Mouse (Mus musculus) embryonic stem cell, embryonic (primary cell): ENCODE results near the gene Slc25a25.

Experiments used
- CTCF ChIA-PET, 4 experiments: fragments of 300-600 bp in 2 of 4; fragments of 350-600 bp in 2 of 4; sonication (Branson Sonifier 250); formaldehyde crosslinking; loops; one replicate each; lab custom pipeline; 2022; ENCODE audit warnings: inconsistent platforms in 2 of 4; lab: Charles Lee
- POLR2A ChIA-PET, 4 experiments: fragments of 300-600 bp in 2 of 4; fragments of 350-600 bp in 2 of 4; sonication (Branson Sonifier 250); formaldehyde crosslinking; loops; one replicate each; lab custom pipeline; 2022; ENCODE audit warnings: antibody characterized with exemption in 4 of 4, inconsistent platforms in 1 of 4; lab: Charles Lee

Slc25a25 gene

DNA sequence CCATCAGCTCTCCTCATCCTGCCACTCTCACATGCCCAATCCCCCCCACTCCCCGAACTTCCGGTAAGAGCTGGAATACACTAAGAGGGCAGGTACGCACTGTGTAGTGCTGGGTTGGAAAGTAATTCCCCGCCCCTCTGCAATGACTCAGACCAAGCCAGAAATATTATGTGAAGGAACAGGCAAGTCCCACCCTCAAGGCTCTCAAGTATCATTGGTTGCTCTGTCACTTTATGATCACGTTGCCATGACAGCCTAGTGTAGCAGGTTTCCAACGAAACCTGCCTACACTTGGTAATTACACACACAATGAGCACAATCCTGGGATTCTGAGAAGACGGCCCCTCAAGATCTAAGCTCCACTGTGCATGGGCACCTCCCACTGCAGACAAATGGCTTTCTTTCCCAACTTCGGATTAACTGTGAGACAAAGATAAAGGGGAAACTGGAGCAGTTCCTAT is 23.0 kb downstream of the Slc25a25 start:
- POLR2A ChIA-PET, result interaction anchor here in 2 of 4 experiments (0.7 to 1.7 kb wide), 8 partner anchors 9 to 112 kb away, joined by 3 to 4 read pairs (median 3); no protein-coding TSS in a partner anchor
- CTCF ChIA-PET, result interaction anchor here in 3 of 4 experiments (0.8 to 2.0 kb wide), 5 partner anchors 9 to 24 kb away, joined by 3 to 10 read pairs (median 5); no protein-coding TSS in a partner anchor

DNA sequence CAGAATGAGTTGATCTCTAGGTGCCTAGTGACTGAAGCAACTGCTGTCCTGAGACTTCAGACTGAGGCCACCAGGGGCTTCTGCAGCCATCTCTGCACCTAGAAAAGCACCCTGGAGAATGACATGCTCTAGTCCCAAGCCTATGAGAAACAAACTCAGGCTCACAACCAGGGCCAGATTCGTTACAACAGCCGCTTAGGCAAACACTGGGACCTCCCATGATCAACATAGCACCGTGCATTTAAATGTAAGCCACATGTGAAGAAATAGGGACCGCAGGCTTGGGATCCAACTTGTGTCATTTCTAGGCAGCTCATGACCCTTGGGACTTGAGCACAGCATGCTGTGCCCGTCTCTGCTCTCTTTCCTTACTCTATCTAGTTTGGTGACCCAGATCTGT is 23.5 kb downstream of the Slc25a25 start:
- POLR2A ChIA-PET, result no interaction called here
- CTCF ChIA-PET, result interaction anchor here in 1 of 4 experiments (0.8 kb wide), 1 partner anchor 23 kb away, joined by 3 read pairs; no protein-coding TSS in a partner anchor

DNA sequence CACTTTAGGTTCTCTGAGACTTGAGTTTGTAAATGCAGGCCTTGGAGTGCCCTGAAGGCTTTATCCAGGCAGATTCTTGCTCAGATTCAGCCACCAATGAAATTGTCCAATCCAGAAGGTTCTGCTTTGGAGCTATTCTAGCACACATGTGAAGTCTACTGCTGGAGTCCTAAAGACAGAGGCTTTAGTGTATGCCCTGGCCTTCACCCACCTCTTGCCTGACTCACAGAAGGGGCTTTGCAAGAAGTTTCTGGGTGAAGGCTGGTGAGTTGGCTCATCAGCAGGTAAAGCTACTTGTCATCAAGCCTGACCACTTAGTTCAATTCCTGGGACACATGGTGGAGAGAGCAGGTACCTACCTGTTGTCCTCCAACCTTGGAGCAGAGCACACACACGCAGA is 25.1 kb downstream of the Slc25a25 start:
- ChIA-PET CTCF (interaction anchor here in 1 of 4 experiments (0.6 kb wide), 1 partner anchor 19 kb away, joined by 3 read pairs; no protein-coding TSS in a partner anchor), POLR2A (interaction anchor here in 1 of 4 experiments (1.4 kb wide), 1 partner anchor 27 kb away, joined by 3 read pairs; no protein-coding TSS in a partner anchor)

DNA sequence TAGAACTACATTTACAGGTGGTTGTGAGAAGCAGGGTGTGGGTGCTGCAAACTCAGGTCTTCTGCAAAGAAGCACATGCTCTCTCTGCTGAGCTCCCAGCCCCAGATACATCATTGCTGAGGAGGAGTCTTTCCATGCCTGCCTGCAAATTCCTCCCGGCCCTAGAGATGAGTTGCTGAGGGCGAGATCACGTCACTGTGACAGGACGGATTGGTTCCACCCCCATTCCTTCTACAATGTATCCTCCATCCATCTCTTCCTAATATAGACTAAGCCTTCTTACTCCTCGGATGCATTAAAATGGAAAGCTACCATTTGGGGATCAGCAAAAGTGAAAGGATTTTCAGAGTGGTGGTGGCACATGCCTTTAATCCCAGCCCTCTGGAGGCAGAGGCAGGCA is 25.7 kb downstream of the Slc25a25 start:
- ChIA-PET CTCF (interaction anchor here in 1 of 4 experiments (0.6 kb wide), 1 partner anchor 20 kb away, joined by 3 read pairs; no protein-coding TSS in a partner anchor), POLR2A (interaction anchor here in 2 of 4 experiments (0.7 to 1.5 kb wide), 3 partner anchors 14 to 65 kb away, joined by 3 to 4 read pairs (median 3); no protein-coding TSS in a partner anchor)

DNA sequence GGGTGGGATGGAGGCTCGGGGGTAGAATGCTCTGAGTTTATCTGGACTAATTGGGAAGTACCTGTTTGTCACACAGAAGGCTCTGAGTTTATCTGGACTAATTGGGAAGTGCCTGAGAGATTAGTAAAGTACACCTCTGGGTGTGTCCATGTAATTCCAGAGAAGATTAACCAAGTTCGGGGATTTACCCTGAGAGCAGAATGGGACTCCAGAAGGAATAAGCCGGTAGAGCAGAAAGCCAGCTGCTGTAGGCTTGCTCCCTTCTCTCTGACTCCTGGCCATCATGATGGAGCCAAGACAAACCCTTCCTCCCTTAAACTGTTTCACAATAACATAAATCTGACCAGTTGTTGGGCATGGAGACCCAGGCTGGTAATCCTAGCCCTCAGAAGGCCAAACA is 26.4 kb downstream of the Slc25a25 start:
- ChIA-PET CTCF (no interaction called here), POLR2A (interaction anchor here in 1 of 4 experiments (1.4 to 1.5 kb wide), 2 partner anchors 13 to 28 kb away, joined by 3 to 4 read pairs; no protein-coding TSS in a partner anchor)

DNA sequence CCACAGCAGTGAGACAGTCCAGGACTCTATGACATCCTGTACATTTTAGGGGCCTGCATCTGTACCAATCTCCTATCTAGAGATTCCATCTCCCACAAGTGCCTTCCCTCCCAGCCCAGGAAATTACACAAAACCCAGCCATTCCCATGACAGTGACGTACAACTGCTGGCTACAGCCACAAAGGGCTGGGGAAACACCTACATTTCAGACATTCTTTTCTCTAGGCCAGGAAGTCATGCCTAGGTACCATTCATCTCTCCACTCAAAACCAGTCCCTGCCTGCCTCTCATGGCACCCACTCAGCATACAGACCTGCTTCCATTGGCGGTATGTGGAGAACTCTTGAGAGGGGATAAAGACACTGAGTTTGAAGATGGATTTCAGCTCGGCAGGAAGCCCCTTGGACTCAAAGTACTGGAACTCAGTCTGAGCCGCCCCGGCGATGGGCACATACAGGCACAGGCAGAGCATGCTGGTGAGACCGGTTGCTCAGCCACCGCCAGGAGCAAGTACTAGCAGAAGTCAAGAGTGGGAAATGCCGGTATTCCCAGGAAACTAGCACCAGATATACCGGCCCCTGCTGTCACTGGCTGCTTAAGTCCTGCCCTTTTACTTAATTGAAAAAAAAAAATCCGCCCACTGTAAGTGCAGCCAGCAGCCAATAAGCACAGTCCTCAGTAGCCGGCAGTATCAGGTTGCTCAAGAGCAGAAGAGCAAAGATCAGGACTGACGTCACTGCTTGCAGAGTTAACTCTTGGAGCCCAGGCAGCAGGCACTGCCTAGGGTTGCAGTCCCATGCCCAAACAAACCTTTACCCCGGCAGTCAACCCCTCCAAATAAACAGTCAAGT is 27.5 kb downstream of the Slc25a25 start:
- CTCF ChIA-PET, result interaction anchor here in 1 of 4 experiments (0.6 kb wide), 1 partner anchor 32 kb away, joined by 3 read pairs; no protein-coding TSS in a partner anchor
- POLR2A ChIA-PET, result interaction anchor here in 1 of 4 experiments (0.7 to 1.5 kb wide), 2 partner anchors 12 to 28 kb away, joined by 3 to 4 read pairs; partner anchors contain the start of gene Slc25a25

DNA sequence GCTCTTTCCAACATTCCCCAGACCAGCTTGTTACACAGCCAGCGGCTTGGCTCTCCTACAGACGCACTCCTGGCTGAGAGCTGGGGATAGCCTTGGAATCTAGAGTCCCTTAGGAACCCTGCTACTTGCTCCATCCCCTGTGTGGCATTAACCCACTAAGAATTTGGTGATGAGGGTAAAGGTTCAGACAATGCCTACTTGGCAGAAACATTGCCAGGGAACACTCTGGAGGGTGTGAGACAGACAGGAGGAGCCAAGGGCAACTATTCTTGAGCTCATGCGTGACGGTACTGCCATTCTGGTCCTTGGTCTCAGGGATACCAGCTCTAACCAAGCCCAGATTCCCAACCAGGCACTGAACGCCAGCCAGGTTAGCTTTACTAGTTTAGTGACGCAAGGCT is 29.4 kb downstream of the Slc25a25 start:
- ChIA-PET CTCF (interaction anchor here (0.5 to 2.6 kb wide), 7 partner anchors 17 to 740 kb away, joined by 3 to 11 read pairs (median 5); no protein-coding TSS in a partner anchor), POLR2A (interaction anchor here in 1 of 4 experiments (1.2 kb wide), 2 partner anchors 61 kb away, joined by 3 read pairs; no protein-coding TSS in a partner anchor)

DNA sequence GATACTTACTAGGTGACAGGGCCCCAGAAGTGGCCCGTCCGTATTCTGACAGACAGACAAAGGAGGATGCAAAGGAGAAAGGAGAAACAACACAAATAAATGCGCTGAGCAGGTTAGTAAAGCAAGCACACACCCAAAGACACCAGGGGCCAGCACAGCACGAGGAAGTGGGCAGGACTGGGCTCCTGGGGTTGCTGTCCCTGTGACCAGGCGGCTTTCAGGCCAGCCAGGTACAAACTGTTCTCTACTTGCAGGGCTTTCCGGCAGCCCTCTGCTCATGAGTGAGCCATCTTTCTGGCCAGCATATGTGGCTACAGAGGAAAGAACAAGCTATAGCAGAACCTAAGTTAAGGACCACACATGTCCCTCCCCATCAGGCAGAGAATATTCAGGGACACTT is 30.6 kb downstream of the Slc25a25 start:
- POLR2A ChIA-PET, result no interaction called here
- CTCF ChIA-PET, result interaction anchor here in 2 of 4 experiments (2.0 to 2.6 kb wide), 2 partner anchors 16 to 66 kb away, joined by 5 to 11 read pairs (median 9); no protein-coding TSS in a partner anchor

DNA sequence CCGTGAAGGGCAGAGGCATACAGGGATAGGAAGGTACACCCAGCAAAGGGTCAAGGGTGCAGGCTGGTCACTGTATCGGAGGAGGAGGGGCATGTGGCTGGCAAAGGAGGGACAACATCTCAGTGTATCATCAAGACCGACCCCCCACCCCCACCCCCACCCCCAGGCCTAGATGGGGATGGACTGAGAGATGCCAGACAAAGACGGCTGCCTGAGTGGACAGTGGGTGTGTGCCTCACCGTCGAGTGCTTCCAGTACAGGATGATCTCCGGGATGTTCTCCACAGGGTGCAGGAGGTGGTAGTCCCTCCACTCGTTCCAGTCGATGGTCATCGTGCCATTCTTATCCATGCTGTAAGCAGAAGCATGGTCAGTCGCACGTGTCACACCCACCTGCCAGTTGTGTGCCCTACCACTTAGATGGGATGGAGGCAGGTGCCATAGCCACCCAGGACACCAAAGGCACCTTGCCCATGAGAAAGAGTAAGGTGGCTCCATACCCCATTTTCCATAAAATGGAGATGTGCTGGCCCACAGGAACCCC is 31.1 kb downstream of the Slc25a25 start:
- ChIA-PET POLR2A (no interaction called here), CTCF (interaction anchor here in 1 of 4 experiments (2.6 kb wide), 1 partner anchor 15 kb away, joined by 9 read pairs; no protein-coding TSS in a partner anchor)

DNA sequence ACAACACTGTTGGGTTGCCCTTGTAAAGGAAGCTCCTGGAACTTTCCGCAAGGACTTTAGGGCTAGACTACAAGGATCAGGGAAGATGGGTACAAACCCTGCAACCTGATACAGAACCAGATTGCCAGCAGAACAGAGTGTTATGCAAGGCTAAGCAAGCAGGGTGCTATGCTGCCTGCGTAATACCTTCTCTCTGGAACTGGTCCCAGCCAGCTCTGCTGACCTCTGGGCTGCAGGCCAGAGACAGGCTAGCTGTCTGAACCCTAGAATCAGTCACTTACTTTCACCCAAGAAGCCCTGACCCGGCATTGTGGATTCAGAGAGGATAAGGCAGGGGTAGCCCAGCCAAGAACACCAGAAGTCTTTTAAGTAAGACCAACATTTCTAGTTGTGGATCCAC is 31.9 kb downstream of the Slc25a25 start:
- CTCF ChIA-PET, result interaction anchor here in 2 of 4 experiments (1.1 to 6.9 kb wide), 2 partner anchors 14 to 15 kb away, joined by 4 to 52 read pairs; no protein-coding TSS in a partner anchor

DNA sequence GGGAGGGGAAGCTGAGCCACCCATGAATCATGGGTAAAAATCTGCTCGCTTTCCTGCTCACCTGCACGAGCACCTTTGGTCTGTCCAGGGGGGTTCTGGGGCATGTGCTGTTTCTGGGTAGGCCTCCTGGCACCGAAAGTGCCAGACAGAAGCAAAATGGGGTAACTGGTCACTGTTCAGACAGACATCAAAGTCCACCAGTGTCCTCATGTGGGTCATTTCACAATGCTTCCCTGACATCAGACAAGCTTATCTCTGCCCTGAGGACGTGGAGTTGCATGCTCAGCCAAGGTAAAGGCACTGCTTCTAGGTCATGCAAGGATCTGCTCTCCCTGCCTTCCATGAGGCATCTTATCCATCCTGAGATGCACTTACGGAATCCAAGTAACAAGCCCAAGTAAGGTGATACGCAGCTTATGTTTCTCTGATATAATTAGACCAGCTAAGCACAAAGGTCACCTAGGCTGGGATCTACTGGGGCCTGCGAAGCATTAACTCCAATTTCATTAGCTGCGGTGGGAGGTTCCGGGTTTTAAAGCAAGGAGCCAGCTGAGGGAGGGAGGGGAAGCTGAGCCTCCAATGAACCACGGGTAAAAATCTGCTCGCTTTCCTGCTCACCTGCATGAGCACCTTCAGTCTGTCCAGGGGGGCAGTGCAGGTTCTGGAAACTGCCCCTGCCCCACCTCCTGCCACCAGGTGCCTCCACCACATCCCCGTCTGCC is 32.7 kb downstream of the Slc25a25 start:
- POLR2A ChIA-PET, result interaction anchor here in 2 of 4 experiments (1.2 to 1.4 kb wide), 3 partner anchors 10 to 11 kb away, joined by 3 to 4 read pairs (median 4); no protein-coding TSS in a partner anchor
- CTCF ChIA-PET, result interaction anchor here in 2 of 4 experiments (0.6 to 6.9 kb wide), 3 partner anchors 13 to 260 kb away, joined by 3 to 52 read pairs (median 4); no protein-coding TSS in a partner anchor

More for the DNA sequence above, 31.9 kb downstream of the Slc25a25 start:
- POLR2A ChIA-PET, result interaction anchor here in 1 of 4 experiments (1.4 kb wide), 2 partner anchors 10 kb away, joined by 3 to 4 read pairs; no protein-coding TSS in a partner anchor

DNA sequence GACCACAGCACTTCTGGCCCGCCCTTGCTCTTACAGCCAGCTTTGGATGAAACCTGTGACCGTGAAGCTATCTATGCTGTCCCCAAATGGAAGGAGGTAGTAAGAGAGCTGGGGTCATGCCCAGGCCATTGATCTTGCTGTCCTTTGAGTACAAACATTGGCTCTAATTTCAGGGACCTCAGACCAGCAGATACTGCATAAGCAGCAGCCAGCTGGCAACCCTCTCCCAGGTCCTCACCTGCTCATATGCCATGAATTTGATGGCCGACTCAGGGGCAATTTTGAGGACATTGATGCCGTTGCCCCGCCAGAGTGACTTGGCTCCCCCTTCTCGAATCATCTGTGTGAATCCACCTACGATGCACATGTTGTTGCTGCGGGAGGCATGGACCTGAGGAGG is 33.8 kb downstream of the Slc25a25 start:
- ChIA-PET POLR2A (interaction anchor here in 2 of 4 experiments (0.6 to 1.2 kb wide), 2 partner anchors 55 to 93 kb away, joined by 3 to 6 read pairs; no protein-coding TSS in a partner anchor), CTCF (interaction anchor here (0.7 to 6.9 kb wide), 4 partner anchors 12 to 13 kb away, joined by 3 to 52 read pairs (median 4); no protein-coding TSS in a partner anchor)

DNA sequence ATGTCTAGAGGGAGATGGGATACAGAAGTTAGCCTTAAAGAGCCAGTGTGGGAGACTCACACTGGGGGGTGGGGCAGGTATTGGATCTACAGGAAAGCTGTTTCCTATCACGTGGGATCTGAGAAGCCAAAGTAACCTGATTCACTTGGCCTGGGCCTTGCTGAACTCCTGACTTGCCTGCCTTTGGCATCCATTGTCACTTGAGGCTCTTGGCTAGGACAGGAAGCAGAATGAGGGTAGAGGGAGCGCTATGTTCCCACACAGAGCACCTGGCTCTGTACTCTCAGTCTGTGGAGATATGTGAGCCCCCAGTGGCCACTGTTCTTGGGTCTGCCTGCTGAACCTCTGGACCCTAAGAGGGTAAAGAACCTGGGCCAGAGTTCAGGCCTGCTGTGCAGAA is 34.7 kb downstream of the Slc25a25 start:
- ChIA-PET CTCF (interaction anchor here in 3 of 4 experiments (0.8 to 6.9 kb wide), 4 partner anchors 11 to 156 kb away, joined by 3 to 52 read pairs (median 4); no protein-coding TSS in a partner anchor), POLR2A (interaction anchor here in 2 of 4 experiments (0.9 to 1.2 kb wide), 3 partner anchors 10 to 92 kb away, joined by 3 read pairs; no protein-coding TSS in a partner anchor)

DNA sequence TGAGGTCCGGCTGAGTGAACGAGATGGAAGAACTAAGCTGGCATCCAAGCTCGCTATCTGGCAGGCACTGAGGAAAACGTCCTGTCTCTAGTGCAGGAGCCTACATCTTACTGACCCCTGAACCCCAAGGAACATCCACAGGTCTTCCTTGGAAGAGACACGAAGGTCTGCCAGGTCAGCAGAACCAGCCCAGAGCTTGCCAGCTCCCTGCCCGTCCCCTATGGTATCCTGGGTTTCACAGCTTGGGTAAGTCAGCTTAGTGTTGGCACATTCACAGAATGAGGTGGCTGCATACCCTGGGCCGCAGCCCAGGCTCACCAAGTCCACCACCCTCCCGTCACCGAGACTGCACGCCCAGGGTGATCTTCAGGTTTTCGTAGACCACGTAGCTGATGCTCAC is 35.4 kb downstream of the Slc25a25 start:
- ChIA-PET CTCF (interaction anchor here in 3 of 4 experiments (0.5 to 6.9 kb wide), 6 partner anchors 10 to 340 kb away, joined by 3 to 52 read pairs (median 4); no protein-coding TSS in a partner anchor), POLR2A (interaction anchor here in 2 of 4 experiments (0.9 to 1.2 kb wide), 4 partner anchors 9 to 70 kb away, joined by 3 read pairs; partner anchors contain the start of gene Slc25a25 (in 1 of the 2))

DNA sequence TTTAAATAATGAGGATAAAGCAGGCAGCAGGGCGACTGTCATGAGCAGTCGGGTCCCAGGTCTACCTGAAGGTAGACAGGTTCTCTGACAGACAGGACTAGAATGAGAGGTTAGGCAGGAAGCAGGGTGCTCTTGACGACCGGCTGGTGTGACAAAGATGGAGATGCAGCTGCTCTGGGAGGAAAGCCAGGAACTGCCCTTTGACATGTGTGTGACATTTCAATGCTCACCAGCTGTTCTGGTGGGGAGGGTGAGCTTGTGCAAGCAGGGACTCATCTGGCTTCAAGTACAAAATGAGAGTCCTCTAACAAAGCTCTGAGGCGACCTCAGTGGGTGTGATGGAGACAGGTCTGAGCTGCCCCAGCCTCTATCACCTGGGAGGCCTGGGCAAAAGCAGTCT is 37.3 kb downstream of the Slc25a25 start:
- ChIA-PET CTCF (interaction anchor here in 3 of 4 experiments (0.5 to 6.9 kb wide), 5 partner anchors 8 to 54 kb away, joined by 3 to 52 read pairs (median 4); no protein-coding TSS in a partner anchor), POLR2A (interaction anchor here in 1 of 4 experiments (1.6 kb wide), 1 partner anchor 11 kb away, joined by 3 read pairs; no protein-coding TSS in a partner anchor)

DNA sequence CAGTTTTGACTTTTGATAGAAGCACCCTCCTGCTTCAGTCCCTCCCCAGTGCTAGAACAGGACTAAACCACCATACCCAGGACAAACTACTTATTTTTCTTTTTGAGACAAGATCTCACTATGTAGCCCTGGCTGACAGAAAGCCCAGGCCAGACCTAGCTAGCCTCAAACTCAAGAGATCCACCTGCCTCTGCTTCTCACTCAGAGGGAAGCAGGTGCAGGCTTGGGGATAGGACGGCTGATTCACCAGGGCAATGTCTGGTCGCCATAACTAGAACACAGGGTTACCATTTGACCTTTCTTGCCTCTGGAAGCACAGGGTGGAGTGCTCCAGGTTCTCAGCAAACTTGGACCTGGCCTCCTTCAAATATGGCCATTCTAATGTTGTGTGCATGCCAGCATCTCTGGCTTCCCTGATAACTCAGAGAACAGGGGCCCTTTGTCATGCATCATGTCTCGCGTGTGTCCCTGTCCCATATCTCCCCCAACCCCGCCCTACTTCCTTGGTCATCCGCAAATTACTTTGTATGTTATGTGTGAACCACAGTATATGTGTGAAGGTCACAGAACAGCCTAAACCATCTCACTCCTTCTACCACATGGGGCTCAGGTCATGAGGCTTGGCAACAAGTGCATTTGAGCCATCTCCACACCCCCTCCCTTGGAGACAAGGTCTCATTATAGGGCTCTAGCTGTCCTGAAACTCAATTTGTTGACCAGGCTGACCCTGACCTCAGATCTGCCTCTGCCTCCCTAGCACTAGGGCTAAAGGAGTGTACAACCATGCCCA is 38.3 kb downstream of the Slc25a25 start:
- POLR2A ChIA-PET, result interaction anchor here in 2 of 4 experiments (0.7 to 1.6 kb wide), 3 partner anchors 10 to 1759 kb away, joined by 3 to 4 read pairs (median 4); no protein-coding TSS in a partner anchor
- CTCF ChIA-PET, result interaction anchor here in 1 of 4 experiments (6.9 kb wide), 1 partner anchor 7 kb away, joined by 52 read pairs; no protein-coding TSS in a partner anchor
